Mouse (Mus musculus) limb, embryonic 15.5 days (tissue): ENCODE results near the gene Ackr4. TPM values are rescaled to one million over a fixed set of nuclear protein-coding genes. Genes with fewer than 3 reads are reported as not detected.

Experiments used
- ATAC-seq: fragments of 200-750 bp; cut with Nextera tagmentation; 2 replicates; pipeline ENCODE4 v1.8.0; 2017; ENCODE audit warnings: low read depth, moderate TSS enrichment; ENCODE audit not compliant: insufficient number of reproducible peaks, low FRiP score, low TSS enrichment
- H3K27ac ChIP-seq: fragments of 300-500 bp; sonication (generic); 2 replicates; pipeline ENCODE4 v1.5.1; 2015; ENCODE audit warnings: moderate library complexity, mild to moderate bottlenecking, inconsistent platforms
- H3K27me3 ChIP-seq: fragments of 300-500 bp; sonication (generic); 2 replicates; pipeline ENCODE4 v1.6.1; 2015; ENCODE audit warnings: inconsistent platforms
- H3K36me3 ChIP-seq: fragments of 300-500 bp; sonication (generic); 2 replicates; pipeline ENCODE4 v1.6.1; 2015; ENCODE audit warnings: inconsistent platforms
- H3K4me1 ChIP-seq: fragments of 300-500 bp; sonication (generic); 2 replicates; pipeline ENCODE4 v1.6.1; 2015; ENCODE audit warnings: inconsistent platforms
- H3K4me2 ChIP-seq: fragments of 300-500 bp; sonication (generic); 2 replicates; pipeline ENCODE4 v1.6.1; 2015; ENCODE audit warnings: mild to moderate bottlenecking, inconsistent platforms
- H3K4me3 ChIP-seq: fragments of 300-500 bp; sonication (generic); 2 replicates; pipeline ENCODE4 v1.5.1; 2015; ENCODE audit warnings: mild to moderate bottlenecking, inconsistent platforms
- H3K9ac ChIP-seq: fragments of 300-500 bp; sonication (generic); 2 replicates; pipeline ENCODE4 v1.6.1; 2015; ENCODE audit warnings: inconsistent platforms
- H3K9me3 ChIP-seq: fragments of 300-500 bp; sonication (generic); 2 replicates; pipeline ENCODE4 v1.6.1; 2016; ENCODE audit warnings: inconsistent platforms
- WGBS: fragments of 180-500 bp; shearing (Covaris S2); methylation state at CpG from one replicate; pipeline ENCODE4 v1.1.7; 2015; 5-methylcytosine and 5-hydroxymethylcytosine counted together
- polyA plus RNA-seq: library from polyadenylated mRNA; unstranded; fragments of >200 nt; fragmentation: Nextera tagmentation; extraction: Ambion mirVana; gene quantifications from 2 replicates; pipeline ENCODE4 v1.2.1, GENCODE M21; 2015

Gene Ackr4
- polyA plus RNA-seq, 1 experiment from 2014 or later, result 4.8 TPM

DNA sequence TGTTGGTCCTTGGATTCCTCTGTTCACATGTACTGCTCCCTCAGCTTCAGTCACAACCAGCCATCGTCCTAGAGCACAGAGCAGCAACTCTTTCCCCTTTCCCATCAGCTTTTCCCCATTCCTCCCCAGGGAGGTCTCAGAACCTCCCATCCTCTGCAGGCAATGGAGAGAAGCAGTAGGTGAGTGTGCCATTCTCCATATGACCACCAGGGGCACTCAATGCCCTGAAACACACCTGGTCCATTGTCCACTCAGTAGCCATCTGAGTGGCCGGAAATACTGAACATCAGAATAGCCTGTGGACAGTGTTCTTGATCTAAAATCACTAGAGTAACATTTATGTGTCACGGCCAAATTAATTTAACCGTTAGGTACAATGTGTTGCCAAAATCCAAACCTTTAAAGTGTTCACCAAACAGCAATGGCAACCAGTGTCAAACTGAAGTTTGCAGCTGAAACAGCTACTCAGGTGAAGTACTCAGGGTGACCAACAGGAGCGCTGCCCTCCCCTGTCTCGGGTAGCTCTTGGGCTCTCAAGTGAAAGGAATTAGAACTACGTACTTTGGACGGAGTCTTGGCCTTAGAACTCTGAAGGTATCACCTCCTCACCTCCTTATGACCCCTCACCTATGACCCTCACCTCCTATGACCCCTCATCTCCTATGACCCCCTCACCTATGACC, 17.7 kb upstream of the Ackr4 start:
- no peak overlapping the region for H3K9ac ChIP-seq
- no peaks in the 10 kb centered on the region for H3K36me3 ChIP-seq
- H3K27ac ChIP-seq, result no peak overlapping the region
- 84% methylated on average over 8 of the region's 8 CpGs for WGBS
- H3K4me3 ChIP-seq, result no peak overlapping the region
- no peak for ATAC-seq
- no peaks in the 10 kb centered on the region for H3K4me1 ChIP-seq
- H3K4me2 ChIP-seq, result no peak overlapping the region
- H3K9me3 ChIP-seq, result no peaks in the 10 kb centered on the region
- H3K27me3 ChIP-seq, result no peaks in the 10 kb centered on the region

DNA sequence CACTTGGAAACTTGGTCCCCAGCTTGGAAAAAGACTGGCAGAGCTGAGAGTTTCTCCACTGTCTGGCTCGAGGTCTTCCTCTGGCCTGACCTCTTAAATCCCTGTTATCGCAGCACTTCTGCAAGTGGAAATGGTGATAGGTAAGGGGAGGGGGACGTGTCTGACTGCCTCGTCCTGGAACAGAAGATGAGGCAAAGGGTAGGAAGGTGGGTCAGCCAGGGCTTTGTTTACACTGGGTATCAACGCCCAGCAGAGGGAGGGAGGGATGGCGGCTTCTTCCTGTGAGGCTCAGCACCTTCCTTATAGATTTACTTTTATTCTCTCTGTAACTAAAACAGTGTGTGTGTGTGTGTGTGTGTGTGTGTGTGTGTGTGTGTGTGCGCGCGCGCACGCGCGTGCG, 16.1 kb upstream of the Ackr4 start:
- ATAC-seq, result no peak
- no peak overlapping the region for H3K9ac ChIP-seq
- H3K27ac ChIP-seq, result no peak overlapping the region

DNA sequence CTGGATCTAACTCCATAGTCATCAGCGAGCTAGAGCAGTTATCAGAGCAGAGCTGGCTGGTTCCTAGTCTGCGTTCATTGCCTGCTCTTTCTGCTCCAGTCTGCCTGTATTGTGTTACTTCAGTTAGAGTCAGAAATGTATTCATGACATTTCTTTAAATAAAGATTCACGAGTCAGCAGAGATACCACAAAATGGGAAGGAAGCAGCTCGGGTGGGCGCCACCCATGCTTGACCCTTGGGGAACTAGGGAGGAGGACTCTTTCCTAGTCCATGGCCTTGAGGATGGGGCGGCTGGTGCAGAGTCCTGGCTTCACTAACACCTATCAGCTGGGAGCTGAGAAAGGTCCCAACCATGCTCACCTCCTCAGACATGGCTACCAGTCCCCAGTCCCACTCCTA, 13.6 kb upstream of the Ackr4 start:
- H3K9me3 ChIP-seq, result no peaks in the 10 kb centered on the region
- no peak overlapping the region for H3K4me2 ChIP-seq
- no peak overlapping the region for H3K27ac ChIP-seq
- no peaks in the 10 kb centered on the region for H3K4me1 ChIP-seq
- no peak overlapping the region for H3K9ac ChIP-seq
- no peak for ATAC-seq
- WGBS, result 82% methylated on average over 6 of the region's 6 CpGs
- no peak overlapping the region for H3K4me3 ChIP-seq
- no peaks in the 10 kb centered on the region for H3K36me3 ChIP-seq
- no peaks in the 10 kb centered on the region for H3K27me3 ChIP-seq

More for the DNA sequence above, 16.1 kb upstream of the Ackr4 start:
- H3K4me1 ChIP-seq, result no peaks in the 10 kb centered on the region
- H3K27me3 ChIP-seq, result no peaks in the 10 kb centered on the region
- no peaks in the 10 kb centered on the region for H3K36me3 ChIP-seq
- WGBS, result 83% methylated on average over 14 of the region's 14 CpGs
- H3K4me2 ChIP-seq, result no peak overlapping the region
- no peak overlapping the region for H3K4me3 ChIP-seq
- no peaks in the 10 kb centered on the region for H3K9me3 ChIP-seq

DNA sequence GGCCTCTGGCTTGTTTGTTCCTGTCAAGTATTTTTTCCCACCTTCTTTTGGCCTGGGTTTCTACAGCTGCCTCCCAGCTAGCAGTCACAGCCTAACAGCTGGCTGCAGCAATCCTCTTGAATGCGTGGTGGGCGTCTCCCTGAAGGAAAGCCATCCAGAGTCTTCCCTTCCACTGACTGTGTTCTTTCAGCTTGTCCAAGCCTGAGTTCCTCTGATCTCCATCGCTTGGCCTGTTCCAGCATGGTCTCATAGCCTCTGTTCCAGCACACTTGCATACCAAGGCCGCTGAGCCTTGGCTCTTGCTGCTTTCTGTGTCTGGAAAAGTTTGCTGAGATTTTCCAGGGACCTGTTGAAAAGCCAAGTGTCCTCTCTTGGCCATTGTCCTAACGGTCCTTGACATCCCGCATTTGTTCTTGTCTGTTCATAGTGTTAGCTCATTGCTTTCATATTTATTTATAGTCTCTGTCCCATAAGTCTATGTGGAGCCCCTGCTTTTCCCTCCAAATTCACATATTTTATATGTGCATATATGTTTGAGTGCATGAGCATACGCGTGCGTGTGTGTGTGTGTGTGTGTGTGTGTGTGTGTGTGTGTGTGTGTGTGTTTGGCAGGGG, 3.5 kb upstream of the Ackr4 start:
- Histone ChIP-seq H3K27me3 (no peaks in the 10 kb centered on the region), H3K4me3 (no peak overlapping the region), H3K9ac (no peak overlapping the region), H3K4me1 (no peaks in the 10 kb centered on the region), H3K9me3 (no peaks in the 10 kb centered on the region), H3K4me2 (no peak overlapping the region), H3K27ac (peak overlapping the region; percentile 1; the same call in 1 of the 2 replicates), H3K36me3 (no peaks in the 10 kb centered on the region)
- ATAC-seq, result peak; percentile 63
- 82% methylated on average over 9 of the region's 9 CpGs for WGBS

DNA sequence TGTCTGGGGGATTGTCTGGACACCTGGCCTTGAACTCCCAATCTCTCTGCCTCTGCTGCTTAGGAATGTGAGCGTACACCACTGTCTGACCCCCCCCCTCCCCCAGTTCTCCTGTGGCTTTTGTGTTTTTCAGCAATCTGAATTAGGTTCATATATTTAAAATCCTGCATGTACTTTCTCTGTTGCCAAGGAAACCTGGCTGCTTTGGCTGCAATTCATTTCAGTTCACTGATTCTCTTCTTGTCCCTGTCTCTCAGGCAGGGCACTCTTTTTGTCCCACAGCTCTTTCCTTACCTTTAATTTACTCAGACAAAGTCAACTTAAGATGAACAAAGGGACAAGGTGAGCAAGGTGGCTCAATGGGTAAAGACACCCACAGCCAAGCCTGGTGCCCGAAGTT, 1.4 kb upstream of the Ackr4 start:
- ATAC-seq, result no peak
- H3K9me3 ChIP-seq, result no peaks in the 10 kb centered on the region
- H3K4me1 ChIP-seq, result peaks cover 8% of the 10 kb centered on the region
- H3K27ac ChIP-seq, result peak overlapping the region; percentile 18; the same call in 1 of the 2 replicates
- WGBS, result 63% methylated on average over 2 of the region's 2 CpGs
- H3K27me3 ChIP-seq, result no peaks in the 10 kb centered on the region
- H3K9ac ChIP-seq, result no peak overlapping the region
- H3K4me3 ChIP-seq, result no peak overlapping the region
- H3K4me2 ChIP-seq, result no peak overlapping the region
- no peaks in the 10 kb centered on the region for H3K36me3 ChIP-seq

DNA sequence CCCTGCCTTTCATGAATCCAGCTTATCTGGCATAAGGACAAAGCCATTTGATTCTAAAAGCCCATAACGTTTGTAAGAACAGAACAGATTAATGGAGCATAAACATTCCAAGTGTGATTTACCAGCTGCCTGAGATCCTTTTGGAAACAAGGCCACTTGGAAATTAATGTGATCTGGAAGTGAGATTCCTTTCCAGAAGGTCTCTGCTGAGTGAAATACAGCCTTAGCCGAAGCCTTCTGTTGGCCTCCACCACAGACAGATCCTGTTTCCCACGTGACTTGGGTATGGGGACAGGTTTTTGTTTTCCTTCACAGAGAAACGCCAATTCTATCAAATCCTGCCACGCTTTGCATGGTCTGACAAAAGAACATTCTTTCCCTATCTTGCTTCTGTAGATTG, 3.1 kb downstream of the Ackr4 start:
- no peaks in the 10 kb centered on the region for H3K27me3 ChIP-seq
- peak overlapping the region; percentile 50 for H3K27ac ChIP-seq
- H3K4me3 ChIP-seq, result no peak overlapping the region
- H3K36me3 ChIP-seq, result no peaks in the 10 kb centered on the region
- peaks cover 10% of the 10 kb centered on the region for H3K4me1 ChIP-seq
- H3K4me2 ChIP-seq, result no peak overlapping the region
- no peak for ATAC-seq
- H3K9ac ChIP-seq, result no peak overlapping the region
- H3K9me3 ChIP-seq, result no peaks in the 10 kb centered on the region
- 23% methylated on average over 5 of the region's 5 CpGs for WGBS

DNA sequence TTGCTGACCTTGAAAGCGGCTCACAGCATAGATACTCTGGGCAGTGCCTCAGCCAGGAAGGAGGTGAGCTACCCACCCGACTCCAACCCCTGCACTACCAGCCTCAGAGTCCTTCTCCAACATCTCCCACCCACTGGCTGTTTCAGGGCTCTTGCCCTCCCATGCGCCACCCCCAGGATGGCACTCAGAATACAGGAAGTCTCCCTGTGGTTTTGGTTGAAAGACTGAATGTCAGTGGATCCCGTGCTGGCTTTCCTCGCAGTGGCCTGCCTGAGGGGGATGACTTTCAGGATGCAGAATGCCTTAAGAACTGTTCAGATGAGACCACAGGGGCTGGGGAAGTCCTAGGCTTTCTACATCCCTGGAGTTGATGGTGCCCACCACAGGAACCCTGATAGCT, 3.6 kb downstream of the Ackr4 start:
- WGBS, result 61% methylated on average over 5 of the region's 5 CpGs
- Histone ChIP-seq H3K36me3 (no peaks in the 10 kb centered on the region), H3K4me1 (peaks cover 13% of the 10 kb centered on the region), H3K27ac (0 out of 2 replicates have a peak overlapping the region, but pooled peaks have one; percentile 50), H3K4me3 (no peak overlapping the region), H3K27me3 (no peaks in the 10 kb centered on the region), H3K4me2 (no peak overlapping the region), H3K9ac (no peak overlapping the region), H3K9me3 (no peaks in the 10 kb centered on the region)
- ATAC-seq, result no peak

DNA sequence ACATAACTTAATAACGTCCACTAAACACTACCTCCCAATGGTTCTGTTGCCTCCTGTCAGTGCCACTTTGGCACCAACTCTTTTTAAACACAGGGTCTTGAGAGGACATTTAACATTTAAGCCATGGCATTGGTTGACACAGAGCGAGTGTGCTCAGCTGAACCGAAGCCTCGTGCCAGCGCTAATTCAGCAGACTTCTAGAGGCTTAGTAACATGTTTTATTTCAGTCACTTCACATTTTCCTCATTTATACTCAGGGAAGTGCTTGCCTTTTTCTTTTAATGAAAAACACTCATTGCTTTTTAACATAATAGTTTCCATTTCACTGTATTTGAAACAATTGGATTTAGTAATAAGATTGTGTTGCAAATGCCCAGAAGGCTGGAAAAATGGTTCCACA, 17.6 kb downstream of the Ackr4 start:
- no peak for ATAC-seq

DNA sequence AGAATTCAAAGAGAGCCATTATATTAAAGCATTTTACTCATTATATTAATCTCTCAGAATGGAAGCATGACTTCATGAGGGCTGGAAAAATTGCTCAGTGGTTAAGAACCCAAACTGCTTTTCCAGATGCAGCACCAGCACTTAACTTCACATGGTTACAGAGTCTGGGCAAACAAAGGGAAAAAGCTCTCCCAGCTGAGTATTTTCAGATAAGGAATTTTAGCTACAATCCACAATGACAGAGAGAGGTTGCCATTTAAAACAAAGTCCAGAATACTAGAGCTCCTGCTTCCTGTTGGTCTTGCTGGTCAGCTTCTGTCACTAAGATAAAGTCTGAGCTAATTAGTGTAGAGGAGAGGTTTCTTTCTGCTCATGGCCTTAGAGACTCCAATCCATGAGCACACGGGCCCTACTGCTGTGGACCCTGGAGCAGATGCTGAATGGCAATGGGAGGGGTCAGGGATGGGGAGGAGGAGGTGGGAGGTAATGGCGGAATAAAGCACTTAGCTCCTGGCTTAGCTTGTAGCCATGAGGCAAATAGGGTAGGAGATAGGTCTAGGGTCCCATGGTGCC, 18.1 kb downstream of the Ackr4 start:
- peak overlapping the region; percentile 38 for H3K27ac ChIP-seq
- H3K4me1 ChIP-seq, result 0 out of 2 replicates have a peak, but pooled peaks cover 4% of the 10 kb centered on the region
- H3K27me3 ChIP-seq, result no peaks in the 10 kb centered on the region
- no peak overlapping the region for H3K4me3 ChIP-seq
- H3K4me2 ChIP-seq, result no peak overlapping the region
- no peak for ATAC-seq
- H3K36me3 ChIP-seq, result peaks cover 2% of the 10 kb centered on the region; the same call in 1 of the 2 replicates
- H3K9me3 ChIP-seq, result no peaks in the 10 kb centered on the region
- no peak overlapping the region for H3K9ac ChIP-seq
- 57% methylated on average over 2 of the region's 2 CpGs for WGBS

More for the DNA sequence above, 17.6 kb downstream of the Ackr4 start:
- Histone ChIP-seq H3K9ac (no peak overlapping the region), H3K27ac (peak overlapping the region; percentile 38), H3K4me3 (no peak overlapping the region), H3K4me2 (no peak overlapping the region), H3K4me1 (0 out of 2 replicates have a peak, but pooled peaks cover 4% of the 10 kb centered on the region), H3K9me3 (no peaks in the 10 kb centered on the region), H3K27me3 (no peaks in the 10 kb centered on the region), H3K36me3 (peaks cover 2% of the 10 kb centered on the region; the same call in 1 of the 2 replicates)
- WGBS, result 60% methylated on average over 5 of the region's 5 CpGs

DNA sequence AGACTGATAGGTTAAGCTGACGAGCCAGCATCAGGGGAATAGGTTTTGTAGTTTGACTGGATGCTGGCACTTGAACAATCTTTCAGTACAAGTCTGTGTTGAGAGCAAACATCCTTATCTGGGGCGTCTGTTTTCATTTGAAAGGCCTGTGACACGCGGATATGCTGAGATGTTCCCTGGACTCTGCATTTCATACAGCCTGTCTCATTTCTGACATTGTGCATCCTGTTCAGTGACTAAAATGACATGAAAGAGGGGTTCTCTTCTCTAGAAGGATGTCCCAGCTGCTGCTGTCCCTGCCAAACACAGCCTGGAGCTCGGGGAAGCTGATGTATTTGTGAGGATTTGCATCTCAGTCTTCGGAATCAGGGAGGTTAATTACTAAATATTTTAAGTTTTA, 19.3 kb downstream of the Ackr4 start:
- Histone ChIP-seq H3K4me2 (no peak overlapping the region), H3K4me3 (no peak overlapping the region), H3K36me3 (peaks cover 2% of the 10 kb centered on the region; the same call in 1 of the 2 replicates), H3K27ac (no peak overlapping the region), H3K27me3 (no peaks in the 10 kb centered on the region), H3K4me1 (peaks cover 7% of the 10 kb centered on the region; the same call in 1 of the 2 replicates), H3K9me3 (no peaks in the 10 kb centered on the region), H3K9ac (no peak overlapping the region)
- ATAC-seq, result no peak
- WGBS, result 78% methylated on average over 6 of the region's 6 CpGs

DNA sequence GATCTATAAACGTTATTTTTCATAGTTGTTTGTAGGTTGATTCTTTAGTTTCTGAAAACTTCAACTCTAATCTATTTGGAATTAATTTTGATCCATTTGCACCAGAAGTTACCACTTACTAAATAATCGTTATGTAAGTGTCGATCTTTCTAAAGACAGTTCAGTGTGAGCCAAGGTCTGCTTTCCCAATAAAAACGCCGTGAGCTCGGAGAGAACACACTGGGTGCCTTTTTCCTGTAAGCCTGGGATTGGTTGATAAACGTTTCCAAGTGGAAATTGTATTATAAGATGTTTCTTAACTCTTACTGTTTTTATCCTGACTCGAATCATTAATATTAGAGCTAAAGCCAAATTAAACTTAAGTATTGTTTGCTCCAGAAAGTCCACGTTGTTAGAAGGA, 19.8 kb downstream of the Ackr4 start:
- no peaks in the 10 kb centered on the region for H3K9me3 ChIP-seq
- H3K36me3 ChIP-seq, result peaks cover 2% of the 10 kb centered on the region; the same call in 1 of the 2 replicates
- ATAC-seq, result no peak
- H3K9ac ChIP-seq, result no peak overlapping the region
- no peak overlapping the region for H3K4me2 ChIP-seq
- H3K27ac ChIP-seq, result no peak overlapping the region
- H3K4me1 ChIP-seq, result peaks cover 12% of the 10 kb centered on the region; the same call in 1 of the 2 replicates
- 57% methylated on average over 9 of the region's 9 CpGs for WGBS
- H3K27me3 ChIP-seq, result no peaks in the 10 kb centered on the region
- H3K4me3 ChIP-seq, result no peak overlapping the region

DNA sequence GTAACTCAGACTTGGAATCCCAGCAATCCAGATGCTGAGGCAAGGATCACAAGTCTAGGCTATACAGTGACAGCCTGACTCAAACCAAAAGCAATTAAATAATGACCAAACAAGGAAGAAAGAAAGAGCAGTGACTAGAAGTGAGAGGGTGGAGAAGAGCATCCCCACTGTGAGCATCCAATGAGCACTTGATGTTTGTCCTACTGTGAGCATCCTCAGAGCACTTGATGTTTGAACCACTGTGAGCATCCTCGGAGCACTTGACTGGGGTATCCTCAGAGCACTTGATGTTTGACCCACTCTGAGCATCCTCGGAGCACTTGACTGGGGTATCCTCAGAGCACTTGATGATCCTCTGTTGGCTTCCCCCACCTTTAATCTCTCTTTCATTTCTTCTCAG, 21.7 kb downstream of the Ackr4 start:
- H3K27ac ChIP-seq, result no peak overlapping the region
- no peaks in the 10 kb centered on the region for H3K36me3 ChIP-seq
- H3K4me3 ChIP-seq, result no peak overlapping the region
- H3K9me3 ChIP-seq, result no peaks in the 10 kb centered on the region
- no peak for ATAC-seq
- H3K9ac ChIP-seq, result no peak overlapping the region
- H3K4me1 ChIP-seq, result peaks cover 12% of the 10 kb centered on the region; the same call in 1 of the 2 replicates
- no peaks in the 10 kb centered on the region for H3K27me3 ChIP-seq
- WGBS, result 87% methylated on average over 2 of the region's 2 CpGs
- no peak overlapping the region for H3K4me2 ChIP-seq
